Mouse (Mus musculus): Measurements from ENCODE around the gene Fmo4.

- TF ChIP-seq CTCF (conservative IDR thresholded peaks at IDR 0.05; ENCODE audit: low read length) (no peak), NANOG (IDR thresholded peaks at IDR 0.05; ENCODE audit: borderline replicate concordance, low read length) (no peak), POU5F1 (IDR thresholded peaks at IDR 0.05; ENCODE audit: borderline replicate concordance, low read length) (no peak)
Measured at GRCm38 (mm10) chr1:162813143-162813835, 483 bp downstream of the Fmo4 start.

All from E14TG2a.4 (cell line).